Mouse (Mus musculus) ES-E14 (cell line): ENCODE measurements around the gene Cd151. TPM values are rescaled to one million over a fixed set of nuclear protein-coding genes. Genes with fewer than 3 reads are reported as not detected.
A peak's percentile ranks its signal among the peaks of the same experiment; 100 is the strongest.

ENCODE experiments used
- DNase-seq: peaks from one replicate; pipeline ENCODE4 v3.0.0-alpha.2; 2013; ENCODE audit warnings: low read depth, low spot score
- H3K27ac ChIP-seq: 2 replicates; pipeline ENCODE4 v1.5.1; 2012; ENCODE audit warnings: low read depth, mild to moderate bottlenecking, low read length, moderate library complexity, mixed read lengths; ENCODE audit not compliant: poor library complexity, insufficient read depth, severe bottlenecking
- H3K36me3 ChIP-seq: 2 replicates; pipeline ENCODE4 v1.6.1; 2012; ENCODE audit warnings: mild to moderate bottlenecking, low read length, moderate library complexity, mixed read lengths; ENCODE audit not compliant: control insufficient read depth, poor library complexity, insufficient read depth, severe bottlenecking
- H3K4me1 ChIP-seq, 2 experiments: fragments of 150-350 bp in 1 of 2; sonication (generic) in 1 of 2; 2 replicates each; pipeline ENCODE4 v1.6.1; 2012; ENCODE audit warnings: low read length in 2 of 2, mild to moderate bottlenecking in 1 of 2, mixed read lengths in 1 of 2; ENCODE audit not compliant: control insufficient read depth in 2 of 2, insufficient read depth in 2 of 2, poor library complexity in 1 of 2
- H3K4me3 ChIP-seq, 2 experiments: fragments of 150-350 bp in 1 of 2; sonication (generic) in 1 of 2; 2 replicates each; pipeline ENCODE4 v1.5.1; 2012; ENCODE audit warnings: low read length in 2 of 2, low read depth in 1 of 2, mild to moderate bottlenecking in 1 of 2, mixed read lengths in 1 of 2; ENCODE audit not compliant: insufficient read depth in 1 of 2, poor library complexity in 1 of 2, severe bottlenecking in 1 of 2
- H3K9ac ChIP-seq: 2 replicates; pipeline ENCODE4 v1.6.1; 2012; ENCODE audit warnings: low read depth, mild to moderate bottlenecking, low read length, mixed read lengths; ENCODE audit not compliant: poor library complexity, insufficient read depth, severe bottlenecking
- H3K9me3 ChIP-seq: fragments of 150-350 bp; sonication (generic); 2 replicates; pipeline ENCODE4 v1.6.1; 2012; ENCODE audit warnings: low read depth, mild to moderate bottlenecking, low read length; ENCODE audit not compliant: control insufficient read depth, insufficient read depth
- CHD2 ChIP-seq: IDR thresholded peaks from 2 replicates; pipeline ENCODE4 v1.6.1; 2014; ENCODE audit warnings: mild to moderate bottlenecking, low read depth, low read length, inconsistent platforms
- HCFC1 ChIP-seq: IDR thresholded peaks from 2 replicates; pipeline ENCODE4 v1.6.1; 2012; ENCODE audit warnings: low read length, inconsistent platforms, borderline replicate concordance; ENCODE audit not compliant: insufficient read depth
- MAFK ChIP-seq: IDR thresholded peaks from 2 replicates; pipeline ENCODE4 v1.6.1; 2014; ENCODE audit warnings: mild to moderate bottlenecking, low read depth, low read length, inconsistent platforms; ENCODE audit not compliant: insufficient read depth
- ZC3H11A ChIP-seq: IDR thresholded peaks from 2 replicates; pipeline ENCODE4 v1.6.1; 2012; ENCODE audit warnings: low read depth, mild to moderate bottlenecking, inconsistent platforms, low read length, borderline replicate concordance
- ZNF384 ChIP-seq: IDR thresholded peaks from 2 replicates; pipeline ENCODE4 v1.6.1; 2012; ENCODE audit warnings: low read depth, low read length, inconsistent platforms
- in situ Hi-C, 2 experiments: fragments of 600-800 bp; cut with MboI; formaldehyde crosslinking; loops; one replicate each; pipeline ENCODE4 v1.15.1; 2025; ENCODE audit warnings: low sequenced_read_pairs in 2 of 2, inconsistent platforms in 1 of 2; ENCODE audit not compliant: unreplicated experiment in 2 of 2
- total RNA-seq: library from RNA; depleted of rRNA; stranded (reverse); fragments of 300-350 nt; gene quantifications from 2 replicates; pipeline ENCODE4 v1.2.3, GENCODE M21; 2012; rRNA removed

The Cd151 gene
- 238 and 257 TPM in 2 replicates for total RNA-seq

GRCm38 (mm10) chr7:141467230-141468030, at the start of gene Cd151:
Cd151 (plus strand) TSS chr7:141467392.
- H3K36me3 ChIP-seq: peaks cover 25% of the 10 kb centered on the region
- TF ChIP-seq MAFK (no peak), CHD2 (no peak), ZNF384 (no peak), HCFC1 (no peak)
- no peaks in the 10 kb centered on the region for H3K9me3 ChIP-seq
- peak within 1 kb of the TSS; percentile 75 to 89 for H3K4me3 ChIP-seq
- in situ Hi-C loops: no loop called here
- peaks cover 3 to 40% of the 10 kb centered on the region in 2 experiments; a peak in 3 of 4 replicates for H3K4me1 ChIP-seq
- DNase-seq: no peak
- H3K27ac ChIP-seq: peak within 1 kb of the TSS; percentile 14; the same call in 1 of the 2 replicates
- peak within 1 kb of the TSS; percentile 79 for H3K9ac ChIP-seq

DNA sequence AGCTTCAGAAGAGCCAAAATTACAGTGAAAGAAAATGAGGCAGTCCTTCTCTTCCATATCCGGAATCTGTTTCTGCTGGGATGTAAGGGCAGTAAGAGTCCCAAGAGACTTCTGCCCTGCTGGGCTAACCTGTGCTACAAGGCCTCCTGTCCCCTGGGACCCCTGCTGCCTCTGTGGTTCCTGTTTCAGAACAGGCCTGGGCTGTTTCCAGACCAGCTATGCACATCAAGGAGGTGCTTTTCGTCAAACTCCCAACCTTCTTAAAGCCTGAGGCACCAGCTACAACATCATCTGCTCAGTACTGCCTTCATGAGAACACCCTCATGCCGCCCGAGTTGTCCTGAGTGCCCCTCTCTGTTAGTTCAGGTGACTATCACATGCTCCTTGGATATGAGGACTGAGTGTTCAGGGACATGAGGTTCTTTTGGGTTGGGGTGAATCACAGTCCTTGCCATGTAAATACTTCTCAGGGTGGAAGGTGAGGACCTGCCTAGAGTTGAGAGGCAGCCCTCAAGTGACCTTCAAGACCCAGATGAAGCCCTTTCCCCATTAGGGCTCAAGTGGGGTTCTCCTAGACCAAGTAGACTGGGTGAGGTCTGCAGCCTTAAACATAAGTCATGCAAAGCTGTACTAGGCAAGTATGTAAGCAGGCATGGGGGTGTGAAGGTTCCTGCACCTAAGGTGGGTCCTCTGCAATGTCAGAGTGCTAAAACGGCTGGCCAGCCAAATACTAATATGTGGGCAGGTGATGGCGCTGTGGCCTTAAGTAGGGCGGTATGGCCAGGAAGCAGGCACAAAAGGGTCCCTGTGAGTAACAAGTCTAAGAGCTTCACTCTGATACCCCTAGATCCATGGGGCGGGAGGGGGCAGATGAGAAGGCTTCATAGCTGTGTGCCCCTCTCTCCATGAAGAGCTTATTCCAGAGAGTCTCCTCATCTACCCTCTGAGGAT, 49.2 kb upstream of the Cd151 start:
- no peaks in the 10 kb centered on the region for H3K9me3 ChIP-seq
- no peak for DNase-seq
- TF ChIP-seq ZNF384 (no peak), CHD2 (no peak), HCFC1 (no peak), MAFK (no peak), ZC3H11A (no peak)

DNA sequence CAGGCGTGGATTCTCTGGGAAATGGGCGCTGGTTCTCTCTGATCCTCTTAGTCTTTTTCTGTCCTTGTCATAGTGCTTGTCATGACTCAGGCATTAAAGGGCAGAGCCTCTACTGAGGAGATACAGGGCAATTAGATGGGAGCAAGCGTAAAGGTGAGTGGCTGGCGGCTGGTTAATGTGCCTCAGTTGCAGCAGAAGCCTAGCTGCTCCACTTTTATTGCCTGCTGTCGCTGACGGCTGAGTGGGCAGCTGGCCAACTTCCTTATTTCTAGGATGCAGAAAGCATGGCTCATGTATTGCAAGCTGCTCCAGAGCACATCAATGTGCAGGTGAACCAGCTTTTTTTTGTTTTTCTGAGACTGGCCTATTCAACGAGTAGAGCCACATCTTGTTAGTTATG, 48.2 kb upstream of the Cd151 start:
- no peaks in the 10 kb centered on the region for H3K9me3 ChIP-seq
- in situ Hi-C loops: no loop called here
- no peak overlapping the region for H3K9ac ChIP-seq
- no peak overlapping the region for H3K4me3 ChIP-seq
- DNase-seq: no peak
- H3K4me1 ChIP-seq: peaks cover 7 to 11% of the 10 kb centered on the region in 2 experiments; a peak in 3 of 4 replicates
- no peaks in the 10 kb centered on the region for H3K36me3 ChIP-seq
- TF ChIP-seq ZNF384 (no peak), HCFC1 (no peak), ZC3H11A (no peak), CHD2 (no peak), MAFK (no peak)
- H3K27ac ChIP-seq: no peak overlapping the region

More for the DNA sequence above, 49.2 kb upstream of the Cd151 start:
- no peak overlapping the region for H3K4me3 ChIP-seq
- in situ Hi-C loops: no loop called here
- H3K4me1 ChIP-seq: peaks cover 7 to 11% of the 10 kb centered on the region in 2 experiments; a peak in 3 of 4 replicates
- no peak overlapping the region for H3K27ac ChIP-seq
- no peak overlapping the region for H3K9ac ChIP-seq
- H3K36me3 ChIP-seq: no peaks in the 10 kb centered on the region

GRCm38 (mm10) chr7:141420030-141420702, 47.0 kb upstream of the Cd151 start:
- no peak overlapping the region for H3K4me3 ChIP-seq
- in situ Hi-C loops: no loop called here
- no peak for DNase-seq
- H3K36me3 ChIP-seq: no peaks in the 10 kb centered on the region
- no peak overlapping the region for H3K9ac ChIP-seq
- TF ChIP-seq ZC3H11A (no peak), CHD2 (no peak), MAFK (no peak), HCFC1 (no peak), ZNF384 (no peak)
- H3K4me1 ChIP-seq: peaks cover 7 to 10% of the 10 kb centered on the region in 2 experiments; a peak in 3 of 4 replicates
- H3K9me3 ChIP-seq: no peaks in the 10 kb centered on the region
- H3K27ac ChIP-seq: no peak overlapping the region
